Mouse (Mus musculus): ENCODE results near the gene Adarb1.

Gene Adarb1

GRCm38 (mm10) chr10:77269129-77269528, 148.9 kb downstream of the Adarb1 start:
- DNase-seq (ENCODE audit: low read depth, low spot score), result no peak

- DNase-seq (ENCODE audit: low read depth, low spot score), result no peak
Measured at GRCm38 (mm10) chr10:77267027-77267426, 151.0 kb downstream of the Adarb1 start.

- DNase-seq (ENCODE audit: low read depth, low spot score), result no peak
Measured at GRCm38 (mm10) chr10:77266281-77266680, 151.8 kb downstream of the Adarb1 start.

GRCm38 (mm10) chr10:77260166-77260875, 157.7 kb downstream of the Adarb1 start:
- no peak for DNase-seq (ENCODE audit: low read depth, low spot score)

- DNase-seq (ENCODE audit: low read depth, low spot score), result peak; percentile 95
Measured at GRCm38 (mm10) chr10:77258704-77259621, 159.1 kb downstream of the Adarb1 start, which contains the start of gene Pofut2. Gene Pofut2, plus strand, starts transcription at chr10:77259218.

DNA sequence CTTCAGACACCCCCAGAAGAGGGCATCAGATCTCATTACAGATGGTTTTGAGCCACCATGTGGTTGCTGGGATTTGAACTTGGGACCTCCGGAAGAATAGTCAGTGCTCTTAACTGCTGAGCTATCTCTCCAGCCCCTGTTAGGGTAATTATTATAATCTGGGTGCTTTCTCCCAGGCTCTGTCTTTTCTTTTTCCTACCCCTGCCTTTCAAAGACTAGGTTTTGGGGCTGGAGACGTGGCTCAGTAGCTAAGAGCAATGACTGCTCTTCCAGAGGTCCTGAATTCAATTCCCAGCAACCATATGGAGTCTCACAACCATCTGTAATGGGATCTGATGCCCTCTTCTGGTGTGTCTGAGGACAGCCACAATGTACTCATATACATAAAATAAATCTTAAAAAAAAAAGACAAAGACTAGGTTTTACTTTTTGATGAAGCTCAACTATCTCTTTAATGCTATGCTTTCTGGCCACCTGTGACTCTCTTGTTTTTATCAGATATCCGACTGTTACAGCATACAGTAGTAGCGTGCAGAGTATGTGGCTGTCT, 160.0 kb downstream of the Adarb1 start:
- no peak for DNase-seq (ENCODE audit: low read depth, low spot score)

DNA sequence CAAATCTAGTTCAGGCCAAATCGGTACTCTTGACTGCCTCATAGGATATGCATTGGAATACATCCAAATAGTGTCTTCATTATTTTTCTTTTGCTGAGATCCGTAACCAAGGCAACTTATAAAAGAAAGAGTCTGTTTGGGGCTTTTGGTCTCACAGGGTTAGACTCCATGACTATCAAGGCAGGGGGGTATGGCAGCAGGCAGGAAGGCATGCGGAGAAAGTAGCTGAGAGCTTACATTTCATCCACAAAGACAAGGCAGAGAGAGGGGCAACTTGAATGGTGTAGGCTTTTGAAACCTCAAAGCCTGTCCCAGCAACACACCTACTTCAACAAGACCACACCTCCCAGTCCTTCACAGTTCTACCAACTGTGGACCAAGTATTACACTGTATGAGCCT, 162.4 kb downstream of the Adarb1 start:
- no peak for DNase-seq (ENCODE audit: low read depth, low spot score)

- DNase-seq (ENCODE audit: low read depth, low spot score), result no peak
Measured at GRCm38 (mm10) chr10:77255231-77255630, 162.8 kb downstream of the Adarb1 start.

- peak; percentile 49 for DNase-seq (ENCODE audit: low read depth, low spot score)
Measured at GRCm38 (mm10) chr10:77252790-77253189, 165.3 kb downstream of the Adarb1 start.

DNA sequence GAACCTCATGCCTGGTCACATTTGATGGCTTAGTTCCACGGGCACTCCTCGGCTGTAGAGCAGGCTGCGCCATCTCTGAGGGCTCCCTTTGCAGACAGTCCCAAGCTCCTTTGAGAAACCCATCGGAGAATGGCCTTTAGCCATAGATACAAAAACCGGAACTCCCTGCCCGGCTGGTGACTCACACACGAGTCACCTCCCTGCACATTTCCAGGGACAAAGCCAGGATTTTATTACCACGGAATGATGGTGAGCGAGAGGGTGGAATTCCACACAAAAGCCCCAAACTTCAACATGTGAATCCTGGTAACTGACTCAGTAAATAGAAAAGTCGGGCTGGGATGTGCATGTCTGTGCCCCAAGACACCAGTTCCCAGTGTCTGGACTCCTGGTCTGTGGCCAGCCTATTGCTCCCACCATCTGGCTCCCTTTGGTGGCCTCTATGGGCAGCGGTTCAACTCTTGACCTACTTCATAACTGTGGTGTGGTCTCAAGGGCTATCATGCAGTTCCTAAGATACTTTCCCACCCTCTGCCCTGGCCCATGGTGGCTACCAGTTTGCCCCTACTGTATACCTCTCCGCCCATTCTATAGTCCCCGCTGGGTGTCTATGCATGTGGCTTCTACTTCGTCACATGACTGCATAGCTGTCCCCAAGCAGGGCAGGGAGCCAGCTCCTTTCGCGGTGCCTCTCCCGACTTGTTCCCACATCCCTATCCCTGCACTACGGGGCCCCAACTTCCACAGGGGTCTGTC, 166.1 kb downstream of the Adarb1 start:
- no peak for DNase-seq (ENCODE audit: low read depth, low spot score)

DNA sequence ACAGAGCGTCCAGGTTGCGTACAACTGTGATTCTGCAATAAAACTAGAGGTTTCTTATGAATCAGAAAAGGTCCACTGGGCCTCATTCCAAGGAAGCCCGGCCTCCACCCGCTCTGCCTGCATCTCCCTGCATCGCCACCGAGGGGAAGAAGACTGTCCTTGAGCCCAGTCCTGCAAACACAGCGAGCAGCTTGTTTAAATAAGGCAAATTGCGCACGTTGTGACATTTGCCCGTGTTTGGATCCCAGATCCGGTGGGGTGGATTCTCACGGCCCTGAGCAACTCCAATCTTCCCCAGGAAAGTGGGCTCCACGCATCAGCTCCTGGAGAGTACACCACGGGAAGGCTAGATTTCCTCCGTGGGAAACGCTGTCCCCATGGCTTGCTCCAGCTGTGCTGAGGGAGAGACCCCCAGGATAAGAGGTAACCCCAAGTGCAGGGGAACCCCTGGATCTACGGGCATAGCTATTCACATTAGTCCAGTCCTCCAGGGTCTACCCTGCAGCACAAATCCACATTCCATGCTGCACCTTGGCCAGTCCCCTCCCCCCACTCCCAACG, 166.8 kb downstream of the Adarb1 start:
- DNase-seq (ENCODE audit: low read depth, low spot score), result no peak

DNA sequence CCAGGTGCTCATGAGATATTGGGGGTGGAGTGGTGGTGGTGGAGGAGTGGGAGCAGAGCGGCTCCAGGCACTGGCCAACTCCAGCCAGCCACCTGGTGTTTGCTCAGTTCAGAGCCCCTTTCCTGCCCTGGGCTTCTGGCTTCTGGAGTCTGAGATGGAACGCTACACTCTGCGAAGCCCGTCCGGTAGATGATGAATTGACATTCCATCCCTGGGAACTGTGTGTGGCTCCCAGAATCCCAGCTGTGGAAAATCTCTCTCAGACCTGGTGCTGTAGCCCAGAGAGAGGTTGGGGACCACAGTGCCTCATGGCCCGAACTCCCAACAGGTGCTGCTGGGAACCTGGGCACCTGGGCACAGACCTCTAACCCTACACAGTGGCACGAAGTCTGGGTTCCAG, 170.4 kb downstream of the Adarb1 start:
- DNase-seq (ENCODE audit: low read depth, low spot score), result no peak

- DNase-seq (ENCODE audit: low read depth, low spot score), result no peak
Measured at GRCm38 (mm10) chr10:77247048-77247447, 171.0 kb downstream of the Adarb1 start.

GRCm38 (mm10) chr10:77244777-77245176, 173.3 kb downstream of the Adarb1 start:
- no peak for DNase-seq (ENCODE audit: low read depth, low spot score)

GRCm38 (mm10) chr10:77243572-77244161, 174.4 kb downstream of the Adarb1 start:
- no peak for DNase-seq (ENCODE audit: low read depth, low spot score)

GRCm38 (mm10) chr10:77242871-77243270, 175.2 kb downstream of the Adarb1 start:
- DNase-seq (ENCODE audit: low read depth, low spot score), result no peak

- no peak for DNase-seq (ENCODE audit: low read depth, low spot score)
Measured at GRCm38 (mm10) chr10:77242396-77242795, 175.7 kb downstream of the Adarb1 start.

GRCm38 (mm10) chr10:77240764-77241163, 177.3 kb downstream of the Adarb1 start:
- no peak for DNase-seq (ENCODE audit: low read depth, low spot score)
